Mouse (Mus musculus): Measurements from ENCODE around the gene Lrrc17.
"Not testable (repeated sequence)": the region's sequence is repeated elsewhere in the genome, so short reads cannot be mapped to it uniquely, and the experiment has no call there.

The Lrrc17 gene

GRCm38 (mm10) chr5:21544821-21545220 lies 1.5 kb downstream of the Lrrc17 start:
- no peak for DNase-seq

GRCm38 (mm10) chr5:21545227-21545626 lies 1.9 kb downstream of the Lrrc17 start:
- no peak for DNase-seq

DNA sequence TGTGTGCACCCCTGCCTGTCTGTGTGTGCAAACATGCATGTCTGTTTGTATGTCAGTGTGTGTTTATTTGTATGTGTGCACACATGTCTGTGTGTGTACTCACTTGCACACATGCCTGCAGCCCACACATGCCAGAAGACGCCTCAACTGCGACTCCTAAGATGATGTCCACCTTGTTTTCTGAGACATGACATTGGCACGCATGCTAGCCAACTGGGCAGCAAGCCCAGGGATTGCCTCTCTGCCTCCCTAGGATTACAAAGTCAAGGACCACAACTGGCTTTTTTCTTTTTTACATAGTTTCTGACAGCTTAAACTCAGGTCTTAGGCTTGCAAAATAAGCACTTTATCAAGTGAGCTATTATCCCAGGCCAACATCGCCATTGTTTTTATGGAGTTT lies 2.4 kb downstream of the Lrrc17 start:
- DNase-seq: no peak

- no peak for DNase-seq
Observed at GRCm38 (mm10) chr5:21547005-21547404, 3.6 kb downstream of the Lrrc17 start.

GRCm38 (mm10) chr5:21553685-21554084 lies 10.3 kb downstream of the Lrrc17 start:
- DNase-seq: no peak

- no peak for DNase-seq
Observed at GRCm38 (mm10) chr5:21554732-21555131, 11.4 kb downstream of the Lrrc17 start.

GRCm38 (mm10) chr5:21556502-21556901 lies 13.1 kb downstream of the Lrrc17 start:
- no peak for DNase-seq

DNA sequence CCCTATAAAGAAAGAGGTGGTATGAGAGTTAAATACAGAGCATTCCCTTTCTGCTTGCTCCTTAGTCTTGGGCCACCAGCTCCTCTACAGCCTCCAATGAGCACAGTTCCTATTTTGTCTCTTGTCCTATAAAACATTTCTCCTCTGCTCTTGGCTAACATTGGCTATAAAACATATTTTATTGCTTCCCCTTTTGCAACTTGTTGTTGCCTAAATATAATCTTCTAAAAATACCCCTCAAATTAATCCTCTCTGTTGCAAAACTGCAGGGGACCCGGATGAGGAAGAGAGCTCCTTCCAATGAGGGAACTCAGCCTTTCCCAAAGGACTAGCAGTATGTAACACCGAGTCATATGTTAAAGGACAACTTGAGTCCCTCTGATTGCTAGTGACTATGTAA lies 20.6 kb downstream of the Lrrc17 start:
- peak; percentile 42 for DNase-seq

DNA sequence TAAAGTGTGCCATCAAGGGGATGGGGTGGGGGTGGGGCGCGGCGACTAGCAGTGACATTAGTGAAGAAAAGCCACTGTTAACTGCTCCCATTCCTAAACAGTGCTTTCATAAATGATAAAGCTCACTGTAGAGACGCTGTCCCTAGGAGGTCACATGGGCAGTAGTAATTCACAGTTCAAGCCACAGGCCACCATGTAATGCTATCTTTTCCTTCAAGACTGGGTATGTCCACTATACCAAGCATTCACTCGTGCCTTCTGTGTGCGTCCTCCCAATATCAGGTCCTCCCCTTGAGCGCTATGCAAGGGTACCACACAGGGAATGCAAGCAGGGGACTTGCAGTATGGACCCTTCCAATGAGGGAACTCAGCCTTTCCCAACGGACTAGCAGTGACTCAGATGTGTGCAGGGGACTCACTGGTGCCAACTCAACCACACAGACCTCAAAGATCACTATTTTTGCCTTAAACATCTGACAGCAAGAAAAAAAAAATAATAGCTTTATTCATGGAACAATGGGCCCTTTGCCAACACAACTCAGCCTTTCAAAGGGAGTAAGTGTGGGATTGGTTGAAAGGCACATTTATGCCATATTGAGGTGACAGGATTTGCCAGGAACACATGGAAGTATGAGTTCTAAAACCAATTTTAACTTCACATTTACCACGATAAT lies 22.2 kb downstream of the Lrrc17 start:
- no peak for DNase-seq

- no peak for DNase-seq
Observed at GRCm38 (mm10) chr5:21567784-21568183, 24.4 kb downstream of the Lrrc17 start.

GRCm38 (mm10) chr5:21572764-21573416 lies 29.5 kb downstream of the Lrrc17 start:
- no peak for DNase-seq

GRCm38 (mm10) chr5:21574386-21575209 lies 31.2 kb downstream of the Lrrc17 start:
- DNase-seq: no peak

DNA sequence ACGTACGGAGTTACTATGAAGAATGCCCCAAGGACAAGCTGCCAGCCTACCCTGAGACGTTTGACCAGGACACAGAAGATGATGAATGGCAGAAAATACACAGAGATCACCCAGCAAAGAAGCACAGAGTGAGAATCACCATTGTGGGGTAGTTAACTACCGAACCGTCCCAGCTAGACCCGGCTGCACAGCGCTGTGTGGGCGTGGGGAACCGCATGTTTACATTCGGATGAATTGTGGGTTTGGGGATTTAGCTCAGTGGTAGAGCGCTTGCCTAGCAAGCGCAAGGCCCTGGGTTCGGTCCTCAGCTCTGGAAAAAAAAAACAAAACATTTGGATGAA lies 31.8 kb downstream of the Lrrc17 start:
- DNase-seq: no peak

DNA sequence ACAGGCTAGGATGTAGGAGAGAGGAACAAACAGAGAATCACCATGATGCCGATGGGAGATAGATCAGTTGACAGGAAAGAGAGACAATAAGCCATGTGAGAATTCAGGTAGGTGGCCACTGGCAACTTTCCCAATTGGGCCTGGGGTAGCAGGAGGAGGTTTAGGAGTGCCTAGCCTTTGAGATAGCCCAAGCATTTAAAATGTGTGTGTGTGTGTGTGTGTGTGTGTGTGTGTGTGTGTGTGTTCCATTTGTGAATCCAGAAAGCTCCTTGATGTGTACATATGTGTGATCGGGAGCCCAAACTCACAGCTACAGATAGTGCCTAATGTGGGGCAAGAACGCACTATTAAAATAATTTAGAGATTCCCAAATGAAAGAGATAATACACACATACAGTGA lies 34.8 kb downstream of the Lrrc17 start:
- no peak for DNase-seq

GRCm38 (mm10) chr5:21586763-21587162 lies 43.4 kb downstream of the Lrrc17 start:
- peak; percentile 36 for DNase-seq

DNA sequence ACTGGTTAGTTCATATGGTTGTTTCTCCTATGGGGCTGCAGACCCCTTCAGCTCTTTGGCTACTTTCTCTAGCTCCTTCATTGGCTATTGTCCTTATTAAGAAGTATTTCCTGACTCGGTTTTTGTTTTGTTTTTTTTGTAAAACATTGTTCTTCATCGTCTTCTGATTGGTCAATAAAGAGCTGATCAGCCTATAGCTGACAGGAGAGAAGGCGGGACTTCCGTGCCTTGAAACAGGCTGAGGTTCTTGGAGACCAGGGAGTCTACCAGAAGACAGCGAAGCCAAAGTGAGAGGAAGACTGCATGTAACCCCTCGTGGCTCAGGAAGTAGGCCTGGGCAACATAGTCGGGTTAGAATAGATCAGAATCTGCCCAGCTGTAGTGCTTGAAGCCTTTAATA lies 44.3 kb downstream of the Lrrc17 start:
- DNase-seq: no peak

- DNase-seq: no peak
Observed at GRCm38 (mm10) chr5:21588220-21588619, 44.9 kb downstream of the Lrrc17 start.

DNA sequence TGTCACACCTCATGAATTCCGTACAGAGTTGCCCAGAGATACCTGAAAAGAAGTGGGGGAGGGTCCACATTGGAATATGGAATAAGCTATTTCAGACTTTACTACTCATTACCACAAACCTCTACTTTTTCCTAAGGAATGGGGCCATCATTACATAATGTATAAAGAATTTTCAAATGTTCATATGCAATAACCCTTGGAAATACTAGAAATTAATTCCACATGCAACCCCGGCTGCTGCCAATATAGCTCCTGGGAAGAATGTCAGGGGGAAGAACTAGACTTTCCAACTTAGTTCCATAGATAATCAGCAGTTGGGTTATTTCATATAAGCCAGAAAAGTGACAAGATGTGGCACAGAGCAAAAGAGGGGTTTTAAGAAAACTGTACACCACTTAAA lies 48.7 kb downstream of the Lrrc17 start:
- DNase-seq: no peak

GRCm38 (mm10) chr5:21593201-21593709 lies 49.9 kb downstream of the Lrrc17 start:
- no peak for DNase-seq

GRCm38 (mm10) chr5:21599536-21599935 lies 56.2 kb downstream of the Lrrc17 start:
- DNase-seq: not testable (repeated sequence)

GRCm38 (mm10) chr5:21599961-21600360 lies 56.6 kb downstream of the Lrrc17 start:
- DNase-seq: no peak

- DNase-seq: no peak
Observed at GRCm38 (mm10) chr5:21605936-21606335, 62.6 kb downstream of the Lrrc17 start.
